Mouse (Mus musculus) yolk sac, embryonic 10.5 days (tissue): Measurements from ENCODE around the gene Pole3.
"Not testable (repeated sequence)": the region's sequence is repeated elsewhere in the genome, so short reads cannot be mapped to it uniquely, and the experiment has no call there.

Experiments used
- DNase-seq: peaks from one replicate; pipeline ENCODE4 v3.0.0-alpha.2; 2017; ENCODE audit warnings: low spot score

The Pole3 gene

DNA sequence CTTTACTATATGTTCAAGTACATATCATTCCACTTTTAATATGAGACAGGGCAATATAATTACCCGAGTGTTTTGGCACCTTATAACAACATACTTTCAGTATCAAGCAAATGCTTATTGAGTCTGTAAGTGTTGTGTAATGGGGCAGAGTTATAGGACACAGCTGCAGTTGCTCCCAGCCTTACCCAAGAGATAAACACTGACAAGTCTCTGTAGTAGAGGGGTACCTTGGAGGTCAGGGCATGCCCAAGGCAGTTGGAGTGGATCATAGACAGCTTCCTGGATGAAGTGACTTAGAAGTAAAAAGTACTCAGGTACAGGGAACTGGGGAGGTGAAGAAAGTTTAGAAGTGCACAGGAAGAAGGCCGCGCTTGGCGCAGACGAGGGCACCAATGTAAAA, 37.7 kb downstream of the Pole3 start:
- no peak for DNase-seq

DNA sequence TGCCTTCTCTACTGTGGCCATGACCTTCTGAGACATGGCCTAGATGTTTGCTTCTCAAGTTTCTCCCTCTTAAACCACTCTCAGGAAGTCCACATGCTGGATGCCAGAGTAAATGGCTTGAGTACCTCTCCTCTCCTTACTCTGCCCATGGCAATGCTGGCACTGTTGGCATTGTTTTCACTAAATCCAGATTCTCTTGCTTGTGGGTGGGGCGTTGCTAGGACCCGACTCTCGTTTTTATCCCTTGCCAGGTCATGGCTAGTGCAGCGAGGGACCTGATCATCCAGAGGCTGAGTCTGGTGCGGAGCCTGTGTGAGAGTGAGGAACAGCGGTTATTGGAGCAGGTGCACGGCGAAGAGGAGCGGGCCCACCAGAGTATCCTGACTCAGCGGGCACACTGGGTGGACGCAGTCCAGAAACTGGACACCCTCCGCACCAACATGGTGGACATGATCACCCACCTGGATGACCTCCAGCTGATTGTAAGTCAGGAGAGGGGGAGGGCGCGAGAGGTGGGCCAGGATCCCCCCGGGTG, 38.6 kb downstream of the Pole3 start:
- DNase-seq: no peak

DNA sequence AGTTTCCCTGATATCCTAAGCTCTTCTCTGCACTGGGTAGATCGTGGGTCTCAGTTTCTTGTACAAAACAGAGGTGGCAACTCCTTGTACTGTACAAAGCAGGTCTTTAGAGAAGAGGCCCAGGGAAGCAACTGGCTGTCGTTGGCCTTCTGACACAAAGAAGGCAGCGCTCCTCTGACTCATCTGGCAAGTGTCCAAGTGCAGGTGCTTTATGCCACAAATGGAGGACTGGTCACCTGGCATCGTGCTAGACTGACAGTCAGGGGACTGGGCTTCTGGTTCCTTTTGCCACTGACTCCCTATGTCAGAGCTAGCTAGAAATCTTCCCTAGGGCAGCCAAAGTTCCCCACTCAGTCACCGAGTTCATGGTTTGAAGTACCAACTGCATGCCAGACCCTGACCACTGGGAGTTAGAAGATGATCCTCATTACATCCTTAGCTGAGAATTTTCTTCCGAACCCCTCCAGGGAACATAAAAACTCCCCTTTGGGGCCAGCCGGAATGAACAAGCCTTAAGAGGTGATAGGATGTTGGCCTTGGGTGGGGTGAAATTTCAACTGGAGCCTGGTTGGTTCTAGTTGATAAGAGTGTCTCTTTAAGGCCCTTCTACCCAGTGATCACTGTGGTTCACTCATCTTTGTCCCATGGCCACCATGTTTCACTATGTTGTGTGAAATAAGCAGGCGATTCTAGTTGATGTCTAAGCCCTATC, 39.3 kb downstream of the Pole3 start:
- no peak for DNase-seq

DNA sequence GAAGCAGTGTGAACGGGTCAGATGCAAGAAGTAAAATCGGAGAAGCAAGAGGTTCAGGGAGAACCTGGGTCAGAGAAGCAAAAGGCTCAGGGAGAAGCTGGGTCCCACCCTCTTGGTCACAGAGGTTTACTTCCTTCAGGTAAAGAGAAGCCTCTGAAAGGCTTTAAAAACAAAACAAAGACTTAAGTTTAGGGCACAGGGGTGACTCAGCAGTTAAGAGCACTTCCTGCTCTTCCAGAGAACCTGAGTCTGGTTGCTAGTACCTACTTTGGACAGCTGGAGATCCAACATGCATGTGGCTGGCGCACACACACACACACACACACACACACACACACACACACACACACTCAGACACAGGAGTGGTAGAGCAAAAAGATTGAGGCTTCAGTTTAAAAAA, 39.9 kb downstream of the Pole3 start:
- DNase-seq: no peak

DNA sequence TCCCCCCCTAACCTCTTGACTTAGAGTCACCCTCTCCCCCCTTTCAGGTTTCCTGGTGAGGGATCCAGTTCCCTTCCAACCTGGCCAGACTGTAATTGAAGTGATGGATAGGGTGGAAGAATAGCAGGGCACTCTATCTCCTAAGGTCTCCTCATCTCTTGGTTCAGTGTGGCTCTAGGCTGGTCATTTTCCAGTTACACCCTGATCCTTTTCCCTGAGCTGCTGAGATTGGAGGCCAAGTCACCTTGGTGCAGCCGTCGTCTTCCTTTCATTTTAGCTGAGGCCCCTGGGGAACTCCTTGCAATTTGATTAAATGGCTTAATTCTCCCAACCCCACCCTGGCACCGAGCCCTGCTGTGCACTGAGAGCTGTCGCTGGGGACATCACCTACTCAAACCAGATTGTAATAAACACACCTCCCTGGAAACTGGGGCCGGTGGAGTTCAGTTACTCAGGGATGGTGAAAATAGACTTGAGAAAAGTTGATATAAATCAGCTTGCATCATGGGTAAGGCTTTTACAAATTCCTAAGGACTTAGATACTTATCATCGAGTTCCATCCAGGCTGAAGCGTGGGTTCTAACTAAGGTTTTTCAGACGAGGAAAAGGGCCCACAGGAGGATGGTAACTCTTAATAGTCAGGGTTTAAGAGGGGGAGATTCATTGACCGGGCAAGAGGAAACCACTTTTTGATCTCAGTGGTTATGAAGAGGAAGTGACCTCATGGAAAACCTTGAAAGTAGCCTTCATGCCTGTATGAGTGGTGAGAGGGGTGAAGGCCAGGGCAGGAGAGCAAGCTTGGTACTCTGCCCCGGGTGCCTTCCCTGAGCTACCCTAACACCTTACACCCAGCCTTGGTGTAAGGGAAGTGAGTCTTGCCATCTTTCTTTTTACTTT, 43.9 kb downstream of the Pole3 start:
- no peak for DNase-seq

DNA sequence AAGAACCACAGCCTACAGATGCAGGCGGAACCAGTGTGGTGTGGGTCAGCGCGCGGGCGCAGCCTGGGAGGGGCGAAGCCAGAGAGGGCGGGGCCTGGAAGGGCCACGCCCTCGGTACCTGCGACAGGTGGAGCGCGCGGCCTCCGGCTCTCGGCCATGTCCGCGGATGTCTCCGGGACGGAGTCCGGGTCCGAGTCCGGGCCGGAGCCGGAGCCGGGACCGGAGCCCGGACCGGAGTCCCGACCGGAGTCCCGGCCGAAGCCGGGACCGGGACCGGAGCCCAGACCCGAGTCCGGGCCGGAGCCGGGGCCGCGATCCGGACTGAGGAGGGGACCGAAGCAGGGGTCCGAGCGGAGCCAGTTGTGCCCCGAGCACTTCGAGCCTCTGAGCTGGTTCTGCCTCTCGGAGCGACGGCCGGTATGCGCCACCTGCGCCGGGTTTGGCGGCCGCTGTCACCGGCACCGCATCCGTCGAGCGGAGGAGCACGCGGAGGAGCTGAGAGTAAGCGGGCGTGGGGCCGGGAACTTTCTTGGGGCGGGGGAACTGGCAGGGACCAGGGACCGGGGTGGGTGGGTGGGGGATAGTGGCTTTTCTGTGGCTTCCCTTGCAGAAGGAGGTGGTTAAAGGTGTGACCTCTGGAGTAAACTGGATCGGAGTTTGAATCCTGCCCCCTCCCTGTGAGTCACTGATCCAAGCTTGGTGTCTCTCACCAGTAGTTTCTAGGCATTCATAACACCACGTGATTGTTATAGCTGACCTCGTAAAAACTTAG, 44.7 kb downstream of the Pole3 start, which contains the start of gene Bspry:
Gene Bspry, plus strand, starts transcription at position 117 of the 772 bp plus-strand sequence.
- DNase-seq: peak; percentile 86

DNA sequence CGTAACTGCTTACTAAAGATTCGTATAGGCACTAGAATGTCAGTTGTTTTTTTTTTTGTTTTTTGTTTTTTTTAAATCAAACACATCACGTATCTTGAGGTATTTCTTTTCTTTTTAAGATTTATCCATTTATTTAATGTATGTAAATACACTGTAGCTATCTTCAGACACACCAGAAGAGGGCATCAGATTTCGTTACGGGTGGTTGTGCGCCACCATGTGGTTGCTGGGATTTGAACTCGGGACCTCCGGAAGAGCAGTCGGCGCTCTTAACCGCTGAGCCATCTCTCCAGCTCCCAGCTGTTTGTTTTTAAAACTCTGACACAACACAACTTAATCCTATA, 45.3 kb downstream of the Pole3 start:
- not testable (repeated sequence) for DNase-seq

GRCm38 (mm10) chr4:62477542-62478244, 47.2 kb downstream of the Pole3 start:
- no peak for DNase-seq

DNA sequence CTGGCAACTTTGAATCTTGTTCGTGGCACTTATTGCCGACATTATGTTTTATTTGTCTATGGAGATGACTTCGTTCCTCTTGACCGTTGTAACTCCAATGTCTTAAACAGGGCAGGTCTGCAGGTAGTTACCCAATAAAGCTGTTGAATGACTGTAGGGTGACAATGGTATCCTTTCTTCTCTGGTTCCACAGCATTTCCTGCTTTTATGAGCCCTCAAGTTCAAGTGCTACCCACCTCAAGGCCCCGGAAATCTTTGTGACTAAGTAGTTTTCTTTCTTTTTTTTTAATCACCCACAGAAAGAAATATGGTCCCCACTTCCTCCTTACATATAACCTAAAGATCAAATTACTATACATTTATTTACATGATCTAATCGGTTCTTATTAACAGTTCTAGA, 49.1 kb downstream of the Pole3 start:
- no peak for DNase-seq

DNA sequence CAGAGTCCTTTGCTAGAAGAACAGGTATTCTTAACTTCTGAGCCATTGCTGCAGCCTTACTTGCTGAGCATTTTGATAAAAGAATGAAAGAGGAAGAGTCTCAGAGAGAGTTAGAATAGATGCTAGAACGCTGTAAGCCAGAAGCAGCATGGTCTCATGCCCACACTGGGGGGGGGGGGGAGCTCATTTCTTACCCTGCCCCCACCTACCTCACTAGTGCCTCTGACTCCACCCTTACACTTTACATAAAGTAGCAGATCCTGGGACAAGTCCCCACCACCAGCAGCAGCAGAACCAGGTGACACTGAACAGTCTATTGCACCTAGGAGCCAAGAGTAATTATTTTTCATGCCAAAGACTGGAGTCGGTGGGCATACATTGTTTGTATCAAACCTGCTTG, 49.7 kb downstream of the Pole3 start:
- DNase-seq: no peak
